Mouse (Mus musculus): ENCODE measurements around the gene Abhd16a.

DNA sequence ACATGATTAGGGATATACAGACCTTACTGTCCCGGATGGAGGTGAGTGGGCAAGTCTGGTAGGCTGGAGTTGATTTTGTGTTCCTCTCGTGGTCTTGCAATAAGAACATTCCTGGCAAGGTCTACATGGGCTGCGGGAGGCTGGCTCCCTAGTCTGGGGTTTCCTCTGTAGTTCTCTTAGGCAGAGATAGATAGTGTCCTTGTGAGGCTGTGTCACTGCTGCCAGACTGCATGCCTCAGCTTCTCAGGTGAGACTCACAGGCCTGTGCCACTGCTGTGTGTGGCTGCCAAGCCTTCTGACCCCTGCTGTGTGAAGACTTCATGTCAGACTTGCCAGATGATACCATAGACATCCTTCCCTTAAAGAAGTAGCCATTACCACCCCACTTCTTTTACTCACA lies 50.2 kb downstream of the Abhd16a start:
- no peak for TF ChIP-seq GATA1 (IDR thresholded peaks at IDR 0.05; ENCODE audit: borderline replicate concordance, low read length)
- TF ChIP-seq FLI1 (IDR thresholded peaks at IDR 0.05; ENCODE audit: low read length), result no peak
